Mouse (Mus musculus) heart, adult 9 months (tissue): ENCODE results near the gene Rgcc.
A peak's percentile ranks its signal among the peaks of the same experiment; 100 is the strongest.

Source experiments
- DNase-seq, 2 experiments: peaks; one replicate each; pipeline ENCODE4 v3.0.0; 2022; ENCODE audit warnings: low spot score in 2 of 2

Rgcc gene

GRCm38 (mm10) chr14:79301466-79301875, at the start of gene Rgcc:
Gene Rgcc (minus strand): TSS chr14:79301645.
- DNase-seq, result peak; percentile 94

- no peak for DNase-seq
Measured at GRCm38 (mm10) chr14:79346384-79346783, 44.9 kb upstream of the Rgcc start.

- no peak for DNase-seq
Measured at GRCm38 (mm10) chr14:79335613-79336012, 34.2 kb upstream of the Rgcc start.

- DNase-seq, result peak; percentile 13 to 28
Measured at GRCm38 (mm10) chr14:79331936-79332335, 30.5 kb upstream of the Rgcc start.

- DNase-seq, result no peak
Measured at GRCm38 (mm10) chr14:79330944-79331561, 29.6 kb upstream of the Rgcc start.

GRCm38 (mm10) chr14:79327033-79327432, 25.6 kb upstream of the Rgcc start:
- DNase-seq, result peak in 1 of 2 experiments; percentile 36

GRCm38 (mm10) chr14:79324112-79324840, 22.8 kb upstream of the Rgcc start:
- DNase-seq, result no peak

- no peak for DNase-seq
Measured at GRCm38 (mm10) chr14:79321881-79322280, 20.4 kb upstream of the Rgcc start.

GRCm38 (mm10) chr14:79321152-79321551, 19.7 kb upstream of the Rgcc start:
- DNase-seq, result no peak

- DNase-seq, result no peak
Measured at GRCm38 (mm10) chr14:79317602-79318001, 16.2 kb upstream of the Rgcc start.

GRCm38 (mm10) chr14:79315877-79316276, 14.4 kb upstream of the Rgcc start:
- DNase-seq, result no peak

- no peak for DNase-seq
Measured at GRCm38 (mm10) chr14:79314245-79315010, 13.0 kb upstream of the Rgcc start.

GRCm38 (mm10) chr14:79313439-79314175, 12.2 kb upstream of the Rgcc start:
- DNase-seq, result peak; percentile 48 to 54

- peak in 1 of 2 experiments; percentile 20 for DNase-seq
Measured at GRCm38 (mm10) chr14:79312719-79313118, 11.3 kb upstream of the Rgcc start.

- DNase-seq, result no peak
Measured at GRCm38 (mm10) chr14:79311918-79312454, 10.5 kb upstream of the Rgcc start.

- DNase-seq, result no peak
Measured at GRCm38 (mm10) chr14:79309115-79309514, 7.7 kb upstream of the Rgcc start.

- no peak for DNase-seq
Measured at GRCm38 (mm10) chr14:79308364-79308763, 6.9 kb upstream of the Rgcc start.

GRCm38 (mm10) chr14:79307908-79308307, 6.5 kb upstream of the Rgcc start:
- no peak for DNase-seq

GRCm38 (mm10) chr14:79307138-79307537, 5.7 kb upstream of the Rgcc start:
- no peak for DNase-seq

- no peak for DNase-seq
Measured at GRCm38 (mm10) chr14:79304873-79305464, 3.5 kb upstream of the Rgcc start.

- no peak for DNase-seq
Measured at GRCm38 (mm10) chr14:79303150-79303549, 1.7 kb upstream of the Rgcc start.
